Mouse (Mus musculus): ENCODE data around the gene Sub1. TPM values are rescaled to one million over a fixed set of nuclear protein-coding genes. Genes with fewer than 3 reads are reported as not detected.

Sub1 gene
- polyA plus RNA-seq, 1 experiment from 2014 or later = 669 TPM

DNA sequence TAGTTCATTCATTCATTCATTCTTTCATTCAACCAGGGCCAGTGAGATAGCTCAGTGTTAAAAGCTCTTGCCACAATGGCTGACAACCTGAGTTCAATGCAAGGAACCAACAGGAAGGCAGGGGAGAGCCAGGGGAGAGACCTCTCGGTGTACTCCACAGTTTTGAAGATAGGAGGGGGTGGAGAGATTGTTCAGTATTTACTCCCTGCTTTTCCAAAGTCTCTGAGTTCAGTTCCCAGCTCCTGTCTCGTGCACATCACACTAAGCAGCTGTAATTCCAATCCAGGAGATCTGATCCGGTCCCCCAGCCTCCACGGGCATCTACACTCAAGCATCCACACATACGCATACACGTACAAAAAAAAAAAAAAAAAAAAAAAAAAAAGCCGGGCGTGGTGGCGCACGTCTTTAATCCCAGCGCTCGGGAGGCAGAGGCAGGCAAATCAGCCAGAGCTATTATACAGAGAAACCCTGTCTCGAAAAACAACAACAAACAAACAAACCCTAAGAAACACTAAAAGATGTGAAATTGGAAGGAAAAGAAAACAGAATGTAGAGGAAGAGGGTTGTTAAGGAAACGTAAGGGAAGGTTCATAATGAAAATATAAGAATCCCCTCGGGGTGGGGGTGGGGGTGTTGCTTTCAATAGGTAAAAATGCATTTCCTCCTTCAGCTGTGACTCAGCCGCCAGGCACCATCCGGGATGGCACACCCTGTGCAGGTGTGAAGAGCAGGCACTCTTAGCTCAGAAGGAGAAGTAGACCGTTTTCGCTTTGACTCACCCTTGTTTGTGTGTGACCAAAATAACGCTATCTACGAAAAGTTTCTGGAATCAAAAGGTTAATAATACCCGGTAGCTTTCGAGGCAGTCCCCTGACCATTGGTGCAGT, 13.2 kb upstream of the Sub1 start:
- Histone ChIP-seq H3K27ac (no peak overlapping the region), H3K36me3 (no peaks in the 10 kb centered on the region), H3K4me3 (peak overlapping the region; percentile 31), H3K9ac (no peak overlapping the region), H3K4me2 (peak overlapping the region; percentile 49), H3K9me3 (no peaks in the 10 kb centered on the region), H3K4me1 (peaks cover 5% of the 10 kb centered on the region; the same call in 1 of the 2 replicates), H3K27me3 (no peaks in the 10 kb centered on the region)
- 53% methylated on average over 23 of the region's 23 CpGs for WGBS
- no peak for ATAC-seq (ENCODE audit: insufficient number of reproducible peaks, low FRiP score, low TSS enrichment, low read depth)

DNA sequence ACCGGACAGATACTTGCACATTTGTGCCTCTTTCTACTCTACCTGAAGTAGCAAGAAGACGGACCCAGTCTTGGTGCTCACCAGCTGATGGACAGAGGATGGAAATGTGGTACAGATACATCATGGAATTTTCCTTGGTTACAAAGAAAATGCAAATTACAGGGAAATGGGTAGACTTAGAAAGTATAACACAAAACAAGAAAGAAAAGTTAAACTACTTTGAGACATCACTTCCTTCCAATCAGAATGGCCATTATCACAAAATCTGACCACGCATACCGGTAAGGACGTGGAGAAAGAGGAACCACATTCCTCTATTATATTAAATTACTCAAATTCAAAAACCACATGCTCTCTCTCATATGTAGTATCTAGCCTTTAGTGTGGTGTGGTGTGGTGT, 12.1 kb upstream of the Sub1 start:
- no peaks in the 10 kb centered on the region for H3K36me3 ChIP-seq
- H3K27ac ChIP-seq = no peak overlapping the region
- no peak overlapping the region for H3K4me3 ChIP-seq
- no peak overlapping the region for H3K4me2 ChIP-seq
- no peak overlapping the region for H3K9ac ChIP-seq
- no peak for ATAC-seq (ENCODE audit: insufficient number of reproducible peaks, low FRiP score, low TSS enrichment, low read depth)
- peaks cover 5% of the 10 kb centered on the region; the same call in 1 of the 2 replicates for H3K4me1 ChIP-seq
- H3K27me3 ChIP-seq = no peaks in the 10 kb centered on the region
- 86% methylated on average over 5 of the region's 5 CpGs for WGBS
- no peaks in the 10 kb centered on the region for H3K9me3 ChIP-seq

DNA sequence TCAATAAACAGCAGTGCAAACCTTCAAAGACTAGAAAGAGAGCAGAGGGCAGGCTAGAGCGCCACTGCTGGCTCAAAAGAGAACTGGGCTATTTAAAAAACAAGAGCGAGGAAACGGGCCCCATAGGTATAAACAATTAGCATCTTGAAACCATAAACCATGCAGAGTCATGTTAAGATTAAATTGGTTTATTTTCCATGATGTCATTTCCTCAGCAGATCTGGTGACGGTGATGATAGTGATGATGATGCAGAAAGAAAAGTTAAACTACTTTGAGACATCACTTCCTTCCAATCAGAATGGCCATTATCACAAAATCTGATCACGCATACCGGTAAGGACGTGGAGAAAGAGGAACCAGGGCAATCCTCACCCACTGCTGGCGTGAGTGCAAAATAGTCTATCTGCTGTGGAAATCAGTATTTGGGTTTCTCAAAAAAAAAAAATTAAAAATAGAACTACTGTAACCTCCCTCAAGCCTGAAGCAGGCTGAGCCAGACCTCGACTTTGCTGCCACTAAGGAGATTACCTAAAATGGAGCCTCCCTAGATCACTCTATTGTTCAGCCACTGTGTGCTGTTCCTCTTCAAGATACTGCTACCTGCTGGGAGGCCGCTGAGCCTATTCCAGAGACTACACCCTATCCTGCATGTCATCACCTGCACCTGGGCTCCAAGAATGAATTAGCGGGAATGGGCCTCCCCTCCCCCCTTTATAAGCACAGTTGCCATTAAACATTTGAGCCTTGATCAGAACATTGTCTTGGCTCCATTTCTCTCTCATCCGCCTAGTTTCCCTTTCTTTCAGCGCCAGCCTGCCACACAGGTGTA, 11.4 kb upstream of the Sub1 start:
- H3K4me2 ChIP-seq = no peak overlapping the region
- no peaks in the 10 kb centered on the region for H3K9me3 ChIP-seq
- no peak overlapping the region for H3K9ac ChIP-seq
- no peak overlapping the region for H3K4me3 ChIP-seq
- no peaks in the 10 kb centered on the region for H3K27me3 ChIP-seq
- H3K4me1 ChIP-seq = peaks cover 5% of the 10 kb centered on the region; the same call in 1 of the 2 replicates
- H3K36me3 ChIP-seq = no peaks in the 10 kb centered on the region
- WGBS = 69% methylated on average over 13 of the region's 13 CpGs
- no peak overlapping the region for H3K27ac ChIP-seq
- ATAC-seq (ENCODE audit: insufficient number of reproducible peaks, low FRiP score, low TSS enrichment, low read depth) = no peak

DNA sequence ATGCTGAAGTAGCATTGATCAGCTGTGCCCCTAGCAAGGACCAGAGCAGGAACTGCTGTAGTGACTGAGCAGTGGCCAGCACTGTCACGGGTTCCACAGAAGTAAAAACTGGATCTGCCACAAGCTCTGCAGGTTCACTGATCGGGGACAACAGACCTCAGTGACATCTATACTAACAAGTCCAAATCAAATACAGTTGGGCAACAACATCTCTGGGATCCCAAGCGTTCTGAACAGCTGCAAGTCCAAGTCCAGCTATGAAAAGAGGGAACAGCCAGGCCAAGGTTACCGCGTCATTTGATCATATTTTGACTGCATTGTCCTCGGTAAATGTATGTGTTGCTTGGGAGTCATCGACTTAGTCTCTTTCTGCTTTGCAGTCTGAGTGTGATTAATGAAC, 10.6 kb upstream of the Sub1 start:
- Histone ChIP-seq H3K9ac (no peak overlapping the region), H3K4me3 (no peak overlapping the region), H3K27me3 (no peaks in the 10 kb centered on the region), H3K4me2 (no peak overlapping the region), H3K9me3 (no peaks in the 10 kb centered on the region), H3K27ac (no peak overlapping the region), H3K36me3 (no peaks in the 10 kb centered on the region), H3K4me1 (peaks cover 5% of the 10 kb centered on the region; the same call in 1 of the 2 replicates)
- ATAC-seq (ENCODE audit: insufficient number of reproducible peaks, low FRiP score, low TSS enrichment, low read depth) = no peak
- WGBS = 89% methylated on average over 7 of the region's 7 CpGs

DNA sequence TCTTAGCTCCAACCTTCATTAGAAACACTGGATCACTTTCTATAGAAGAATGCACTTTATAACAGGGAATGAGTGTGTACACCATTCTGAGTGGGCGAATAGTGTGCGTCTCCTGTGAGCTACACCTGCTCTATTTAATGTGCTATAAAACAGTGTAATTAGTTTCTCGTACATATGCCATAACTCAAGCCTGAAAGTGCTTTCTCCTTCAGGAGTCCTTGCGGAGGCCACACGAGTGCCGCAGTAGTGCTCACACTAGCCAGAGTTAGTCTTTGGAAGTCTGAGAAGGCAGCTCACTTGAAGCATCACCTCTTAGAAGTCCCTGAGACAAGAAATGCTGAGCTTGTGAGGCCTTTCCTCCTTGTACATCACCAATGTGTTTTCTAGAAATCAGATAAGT, 9.4 kb upstream of the Sub1 start:
- H3K27ac ChIP-seq = no peak overlapping the region
- no peak overlapping the region for H3K4me2 ChIP-seq
- H3K27me3 ChIP-seq = no peaks in the 10 kb centered on the region
- H3K36me3 ChIP-seq = no peaks in the 10 kb centered on the region
- no peak overlapping the region for H3K9ac ChIP-seq
- no peaks in the 10 kb centered on the region for H3K9me3 ChIP-seq
- ATAC-seq (ENCODE audit: insufficient number of reproducible peaks, low FRiP score, low TSS enrichment, low read depth) = no peak
- 41% methylated on average over 6 of the region's 6 CpGs for WGBS
- H3K4me3 ChIP-seq = no peak overlapping the region
- peaks cover 5% of the 10 kb centered on the region; the same call in 1 of the 2 replicates for H3K4me1 ChIP-seq

DNA sequence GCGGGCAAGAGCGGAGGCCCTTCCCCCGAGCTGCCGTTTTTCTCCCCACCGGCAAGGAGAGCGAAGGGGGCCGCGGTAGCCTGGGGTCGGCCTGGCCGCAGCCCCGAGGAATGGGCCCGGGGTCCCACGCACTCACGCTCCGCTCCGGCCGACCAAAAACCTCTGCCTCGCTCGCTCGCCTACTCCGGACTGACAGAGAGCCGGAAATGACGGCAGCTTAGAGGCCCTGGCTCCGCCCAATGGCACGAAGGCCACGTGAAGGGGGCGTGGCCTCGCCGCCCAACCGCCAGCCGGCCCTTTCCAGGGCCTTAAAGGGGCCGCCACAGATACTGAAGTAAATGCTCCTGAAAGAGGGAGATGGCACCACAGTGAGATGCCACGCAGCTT, 975 bp downstream of the Sub1 start:
- under 1% methylated on average over 33 of the region's 33 CpGs for WGBS

DNA sequence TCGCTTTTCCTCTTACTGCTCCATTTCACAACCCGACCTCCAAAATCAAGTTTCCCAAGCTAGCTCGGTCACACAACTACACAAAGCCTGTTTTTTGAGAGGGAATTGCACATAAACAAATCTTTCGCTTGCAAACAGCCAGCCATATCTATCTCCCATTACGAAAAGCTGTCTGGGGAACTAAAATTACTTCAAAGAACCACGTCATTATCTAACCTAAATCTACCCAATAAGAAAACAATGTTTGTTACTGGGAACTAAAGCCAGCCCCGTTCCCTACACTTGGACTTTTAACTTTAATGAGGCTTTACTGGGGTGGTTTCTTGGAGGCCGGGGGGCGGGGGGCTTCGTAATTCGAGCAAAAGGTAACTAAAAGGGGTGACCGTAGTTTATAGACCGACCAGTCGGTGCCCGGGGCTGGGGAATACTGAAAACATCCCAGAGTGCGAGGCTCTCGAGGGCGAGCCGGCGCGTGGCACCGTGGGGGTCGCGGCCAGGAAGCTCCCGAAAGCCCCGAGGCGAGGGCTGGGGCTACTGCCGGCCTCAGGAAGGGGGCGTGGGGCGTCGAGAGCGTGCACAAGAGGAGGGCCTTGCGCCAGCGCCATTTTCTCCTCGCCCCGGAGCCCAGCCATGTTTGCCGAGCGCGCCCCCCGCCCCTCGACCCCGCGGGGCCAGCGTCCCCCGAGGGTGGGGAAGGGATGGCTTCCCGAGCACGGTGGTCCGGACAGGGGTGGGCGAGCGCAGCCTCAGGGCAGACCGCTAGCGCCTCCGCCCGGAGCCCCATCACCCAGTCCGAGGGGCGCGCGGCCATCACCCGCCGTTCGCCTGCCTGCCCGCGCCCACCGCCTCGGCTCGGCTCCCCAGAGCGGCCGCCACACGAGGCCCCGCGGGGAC, 1.6 kb downstream of the Sub1 start:
- Histone ChIP-seq H3K36me3 (peaks cover 14% of the 10 kb centered on the region), H3K9me3 (no peaks in the 10 kb centered on the region), H3K27me3 (no peaks in the 10 kb centered on the region), H3K4me2 (peak overlapping the region; percentile 50), H3K4me3 (peak overlapping the region; percentile 100), H3K9ac (peak overlapping the region; percentile 100), H3K27ac (peak overlapping the region; percentile 92), H3K4me1 (peaks cover 23% of the 10 kb centered on the region)
- ATAC-seq (ENCODE audit: insufficient number of reproducible peaks, low FRiP score, low TSS enrichment, low read depth) = peak; percentile 68
- WGBS = under 1% methylated on average over 69 of the region's 71 CpGs

More for the DNA sequence above, 975 bp downstream of the Sub1 start:
- no peaks in the 10 kb centered on the region for H3K9me3 ChIP-seq
- peak overlapping the region; percentile 100 for H3K4me3 ChIP-seq
- peak overlapping the region; percentile 50 for H3K4me2 ChIP-seq
- peak overlapping the region; percentile 100 for H3K9ac ChIP-seq
- H3K27ac ChIP-seq = peak overlapping the region; percentile 92
- peak; percentile 96 for ATAC-seq (ENCODE audit: insufficient number of reproducible peaks, low FRiP score, low TSS enrichment, low read depth)
- no peaks in the 10 kb centered on the region for H3K27me3 ChIP-seq
- H3K4me1 ChIP-seq = peaks cover 23% of the 10 kb centered on the region
- H3K36me3 ChIP-seq = peaks cover 9% of the 10 kb centered on the region; the same call in 1 of the 2 replicates

DNA sequence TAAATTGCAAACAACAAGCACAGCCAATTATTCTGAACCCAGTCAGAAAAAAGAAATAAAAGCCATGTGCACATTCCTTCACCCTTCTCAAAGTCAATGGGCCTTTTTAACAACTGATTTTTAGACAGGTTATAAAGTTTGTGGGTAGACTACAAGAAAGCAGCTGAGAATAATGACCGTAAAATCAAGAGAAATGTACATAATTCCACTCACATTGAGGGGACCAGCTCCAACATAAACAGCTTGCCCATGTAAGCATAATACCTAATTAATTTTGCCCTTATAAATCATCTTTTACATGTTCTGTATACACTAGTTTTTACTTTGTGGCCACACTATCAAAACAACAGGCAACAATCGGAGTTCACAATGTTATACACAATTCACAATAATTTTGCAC, 2.8 kb downstream of the Sub1 start:
- H3K4me1 ChIP-seq = peaks cover 23% of the 10 kb centered on the region
- 31% methylated on average over 2 of the region's 2 CpGs for WGBS
- H3K9ac ChIP-seq = no peak overlapping the region

DNA sequence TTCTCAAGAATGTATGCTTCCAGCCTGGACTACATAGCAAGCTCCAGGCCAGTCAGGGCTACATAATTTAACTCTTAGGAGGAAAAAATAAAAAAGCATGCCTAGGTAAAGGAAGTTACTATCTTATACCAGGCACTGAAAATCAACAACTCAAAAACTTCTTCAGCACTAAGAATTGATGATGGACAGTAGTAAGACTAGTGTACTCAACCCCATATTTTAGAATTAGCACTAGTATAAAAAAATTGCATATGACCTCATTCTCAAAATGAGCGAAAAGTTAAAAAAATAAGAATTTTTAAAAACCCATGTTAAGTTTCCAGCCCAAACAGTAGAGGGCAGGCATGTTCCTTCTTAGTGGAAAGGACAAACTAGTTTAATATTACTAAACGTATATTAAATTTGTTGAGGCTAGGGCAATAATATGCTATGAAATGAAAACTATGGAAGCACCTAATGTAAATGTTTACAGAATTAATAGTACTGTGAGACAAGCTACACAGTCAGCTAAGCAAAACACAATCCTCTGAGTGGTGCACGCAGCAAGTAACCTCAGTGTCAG, 5.2 kb downstream of the Sub1 start:
- H3K9me3 ChIP-seq = no peaks in the 10 kb centered on the region
- no peak overlapping the region for H3K4me3 ChIP-seq
- WGBS = 55% methylated on average over 3 of the region's 3 CpGs
- H3K27me3 ChIP-seq = no peaks in the 10 kb centered on the region
- no peak overlapping the region for H3K4me2 ChIP-seq
- no peak overlapping the region for H3K9ac ChIP-seq
- no peak for ATAC-seq (ENCODE audit: insufficient number of reproducible peaks, low FRiP score, low TSS enrichment, low read depth)
- peaks cover 50% of the 10 kb centered on the region for H3K36me3 ChIP-seq
- H3K4me1 ChIP-seq = peaks cover 23% of the 10 kb centered on the region
- H3K27ac ChIP-seq = no peak overlapping the region

More for the DNA sequence above, 2.8 kb downstream of the Sub1 start:
- H3K4me2 ChIP-seq = peak overlapping the region; percentile 50
- H3K36me3 ChIP-seq = peaks cover 26% of the 10 kb centered on the region
- no peak for ATAC-seq (ENCODE audit: insufficient number of reproducible peaks, low FRiP score, low TSS enrichment, low read depth)
- H3K27me3 ChIP-seq = no peaks in the 10 kb centered on the region
- peak overlapping the region; percentile 100 for H3K4me3 ChIP-seq
- no peaks in the 10 kb centered on the region for H3K9me3 ChIP-seq
- no peak overlapping the region for H3K27ac ChIP-seq

DNA sequence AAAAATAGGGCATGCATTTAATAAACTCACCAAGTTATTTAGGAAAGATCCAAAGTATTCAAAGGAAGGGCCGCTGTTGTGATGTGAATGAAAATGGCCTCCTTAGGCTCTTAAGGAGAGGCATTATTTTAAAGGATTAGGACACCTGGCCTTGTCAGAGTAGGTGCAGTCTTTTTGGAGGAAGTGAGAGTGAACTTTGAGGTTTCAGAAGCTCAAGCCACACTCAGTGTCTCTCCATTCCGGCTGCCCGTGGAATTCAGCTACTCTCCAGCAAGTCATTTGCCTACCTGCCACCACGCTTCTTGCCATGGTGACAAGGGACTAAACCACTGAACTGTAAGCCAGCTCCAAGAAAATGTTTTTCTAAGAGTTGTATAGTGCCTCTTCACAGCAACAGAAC, 8.2 kb downstream of the Sub1 start:
- H3K27me3 ChIP-seq = no peaks in the 10 kb centered on the region
- ATAC-seq (ENCODE audit: insufficient number of reproducible peaks, low FRiP score, low TSS enrichment, low read depth) = no peak
- WGBS = 90% methylated on average over 4 of the region's 4 CpGs
- H3K27ac ChIP-seq = no peak overlapping the region
- no peak overlapping the region for H3K4me3 ChIP-seq
- H3K9ac ChIP-seq = no peak overlapping the region
- no peaks in the 10 kb centered on the region for H3K9me3 ChIP-seq
- peaks cover 67% of the 10 kb centered on the region for H3K36me3 ChIP-seq
- no peak overlapping the region for H3K4me2 ChIP-seq
- peaks cover 5% of the 10 kb centered on the region; the same call in 1 of the 2 replicates for H3K4me1 ChIP-seq

DNA sequence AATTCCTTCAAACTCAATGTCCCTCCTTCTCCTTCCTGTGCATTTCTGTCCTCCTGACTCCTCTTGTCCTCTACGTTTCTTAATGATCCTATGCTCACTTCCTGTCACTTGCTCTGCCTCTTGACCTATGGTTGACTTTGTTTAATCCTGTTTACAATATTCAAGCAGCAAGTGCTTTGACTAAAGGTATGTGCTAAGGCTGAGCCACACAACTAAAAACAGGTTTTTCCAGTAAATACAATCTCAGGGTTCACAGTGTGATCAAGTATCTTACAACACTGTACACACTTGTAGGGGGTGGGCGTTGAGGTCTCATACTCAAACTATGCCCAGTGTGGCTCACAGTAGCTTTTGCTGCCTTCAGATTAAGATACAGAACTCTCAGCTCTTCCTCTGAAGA, 8.9 kb downstream of the Sub1 start:
- no peak overlapping the region for H3K9ac ChIP-seq
- no peak overlapping the region for H3K4me3 ChIP-seq
- no peaks in the 10 kb centered on the region for H3K27me3 ChIP-seq
- no peak overlapping the region for H3K4me2 ChIP-seq
- WGBS = 71% methylated on average over 2 of the region's 2 CpGs
- no peak overlapping the region for H3K27ac ChIP-seq
- no peaks in the 10 kb centered on the region for H3K4me1 ChIP-seq
- no peaks in the 10 kb centered on the region for H3K9me3 ChIP-seq
- ATAC-seq (ENCODE audit: insufficient number of reproducible peaks, low FRiP score, low TSS enrichment, low read depth) = no peak
- peaks cover 64% of the 10 kb centered on the region for H3K36me3 ChIP-seq

Measured in limb, embryonic 15.5 days (tissue).